Mouse (Mus musculus) gastrocnemius, adult 8-10 months (tissue): ENCODE measurements around the gene Emp2. TPM values are rescaled to one million over a fixed set of nuclear protein-coding genes. Genes with fewer than 3 reads are reported as not detected.
"Not testable (repeated sequence)": the region's sequence is repeated elsewhere in the genome, so short reads cannot be mapped to it uniquely, and the experiment has no call there.

ENCODE experiments used
- DNase-seq, 2 experiments: peaks; one replicate each; pipeline ENCODE4 v3.0.0; 2022; ENCODE audit warnings: low spot score in 2 of 2
- total RNA-seq, 4 experiments: library from RNA; stranded (reverse); gene quantifications; 2 replicates each; pipeline ENCODE4 v1.2.4; 2022

Gene Emp2
- total RNA-seq, 4 experiments from 2014 or later: 3.0 to 4.8 (median 4.1) TPM

- no peak for DNase-seq
These were observed 6.3 kb upstream of the Emp2 start for GRCm38 (mm10) chr16:10319914-10320569.

- DNase-seq: no peak
These were observed 3.4 kb upstream of the Emp2 start for GRCm38 (mm10) chr16:10317197-10317544.

- DNase-seq: no peak
These were observed 2.9 kb upstream of the Emp2 start for GRCm38 (mm10) chr16:10316493-10317196.

GRCm38 (mm10) chr16:10313226-10313625, 542 bp downstream of the Emp2 start:
- DNase-seq: no peak

- DNase-seq: no peak
These were observed 1.8 kb downstream of the Emp2 start for GRCm38 (mm10) chr16:10311989-10312388.

GRCm38 (mm10) chr16:10311086-10311485, 2.7 kb downstream of the Emp2 start:
- DNase-seq: no peak

GRCm38 (mm10) chr16:10310507-10310906, 3.3 kb downstream of the Emp2 start:
- DNase-seq: no peak

- no peak for DNase-seq
These were observed 6.4 kb downstream of the Emp2 start for GRCm38 (mm10) chr16:10307351-10307750.

- DNase-seq: no peak
These were observed 7.7 kb downstream of the Emp2 start for GRCm38 (mm10) chr16:10306101-10306500.

- DNase-seq: no peak
These were observed 12.4 kb downstream of the Emp2 start for GRCm38 (mm10) chr16:10301337-10301736.

- DNase-seq: no peak
These were observed 13.3 kb downstream of the Emp2 start for GRCm38 (mm10) chr16:10300231-10301186.

GRCm38 (mm10) chr16:10299637-10300036, 14.1 kb downstream of the Emp2 start:
- no peak for DNase-seq

- DNase-seq: no peak
These were observed 15.8 kb downstream of the Emp2 start for GRCm38 (mm10) chr16:10297696-10298644.

GRCm38 (mm10) chr16:10288115-10288514, 25.7 kb downstream of the Emp2 start:
- no peak for DNase-seq

GRCm38 (mm10) chr16:10286513-10287268, 27.1 kb downstream of the Emp2 start:
- no peak for DNase-seq

GRCm38 (mm10) chr16:10281890-10282289, 31.9 kb downstream of the Emp2 start:
- no peak for DNase-seq

- peak; percentile 54 to 57 for DNase-seq
These were observed 33.3 kb downstream of the Emp2 start for GRCm38 (mm10) chr16:10280286-10280951.

GRCm38 (mm10) chr16:10276778-10277177, 37.0 kb downstream of the Emp2 start:
- not testable (repeated sequence) for DNase-seq

GRCm38 (mm10) chr16:10274465-10274864, 39.3 kb downstream of the Emp2 start:
- DNase-seq: no peak

- DNase-seq: no peak
These were observed 41.5 kb downstream of the Emp2 start for GRCm38 (mm10) chr16:10272256-10272655.
